Mouse (Mus musculus) left cerebral cortex, adult 9 months (tissue): ENCODE measurements around the gene Gm20894.
"Not testable (repeated sequence)": the region's sequence is repeated elsewhere in the genome, so short reads cannot be mapped to it uniquely, and the experiment has no call there.

ENCODE experiments used
- DNase-seq, 2 experiments: peaks; one replicate each; pipeline ENCODE4 v3.0.0; 2022; ENCODE audit warnings: low spot score in 2 of 2

The Gm20894 gene

GRCm38 (mm10) chrY:28271412-28271811, at the start of gene Gm20894:
Gene Gm20894, minus strand, starts transcription at chrY:28271512.
- DNase-seq = not testable (repeated sequence)
